Mouse (Mus musculus): Measurements from ENCODE around the gene Astl.

DNA sequence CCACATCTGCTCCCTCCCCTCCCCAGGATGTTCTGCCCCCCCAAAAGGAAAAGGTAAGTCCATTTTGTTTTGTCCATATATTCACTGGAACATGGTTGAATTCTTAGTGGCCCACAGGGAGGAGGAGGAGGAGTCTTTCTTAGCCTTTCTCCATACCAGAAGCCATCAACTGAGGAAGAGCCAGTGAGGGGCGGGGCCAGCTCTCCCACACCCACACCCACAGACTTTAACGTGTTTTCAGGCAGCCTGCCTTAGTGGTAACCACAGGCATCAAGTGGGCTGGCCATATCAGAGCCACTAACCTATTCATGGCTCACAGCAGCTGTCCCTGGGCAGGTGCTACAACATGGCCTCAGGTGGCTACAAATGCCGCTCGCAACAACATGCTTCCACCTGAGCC is 394 bp downstream of the Astl start:
- TF ChIP-seq POLR2A (IDR thresholded peaks at IDR 0.05; ENCODE audit: borderline replicate concordance, extremely low read depth, low read depth, low read length) (no peak), CTCF (IDR thresholded peaks at IDR 0.05; ENCODE audit: insufficient read depth, low read length) (no peak)

Measured in lung, adult 2 months (tissue).